Mouse (Mus musculus) brain, embryonic 18.5 days (tissue): ENCODE data around the gene Pde2a.

Source experiments
- DNase-seq: peaks from one replicate; pipeline ENCODE4 v3.0.0-alpha.2; 2012; ENCODE audit warnings: low read depth, low spot score

The Pde2a gene

DNA sequence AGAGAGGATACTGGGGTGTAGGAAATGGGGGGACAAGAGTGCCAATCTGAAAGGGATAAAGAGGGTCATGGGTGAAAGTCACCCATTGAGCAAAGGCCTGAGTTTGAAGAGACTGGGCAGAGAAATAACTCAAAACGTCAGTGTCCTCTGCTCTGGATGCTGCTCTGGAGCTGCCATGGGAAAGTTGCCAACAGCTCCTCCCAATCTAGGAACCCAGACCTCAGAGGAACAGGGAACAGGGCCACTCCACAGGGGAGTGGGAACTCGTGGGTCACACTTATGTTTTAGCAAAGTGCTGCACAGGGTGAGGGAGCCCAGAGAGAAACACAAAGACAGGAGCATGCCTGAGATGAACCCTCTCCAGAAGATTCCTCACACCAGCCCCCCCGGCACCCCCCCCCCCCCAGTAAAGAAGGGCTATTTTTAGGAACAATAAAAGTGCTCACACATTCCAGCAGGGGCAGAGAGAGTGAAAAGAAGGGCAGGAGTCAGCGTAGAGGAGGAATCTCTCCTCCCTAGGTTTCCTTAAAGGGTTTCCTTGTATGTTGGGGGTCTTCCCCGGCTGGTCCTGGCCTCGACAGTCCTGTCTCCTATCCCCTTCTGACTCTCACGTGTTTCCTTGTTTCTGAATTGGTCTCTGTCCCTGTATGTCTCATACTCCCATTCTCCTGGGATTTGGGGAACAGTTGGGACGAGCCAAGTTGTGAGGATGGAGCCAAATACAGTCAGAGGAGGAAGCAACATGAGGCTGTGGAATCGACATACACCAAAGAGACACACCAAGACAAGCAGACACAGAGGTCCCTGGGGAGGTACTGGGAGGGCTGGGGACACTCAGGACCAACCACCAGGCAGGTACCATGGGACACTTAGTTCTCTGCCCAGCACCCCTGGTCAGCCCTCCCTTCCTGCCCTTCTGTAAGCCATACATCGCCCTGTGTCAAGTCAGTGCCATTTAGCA is 51.4 kb downstream of the Pde2a start:
- no peak for DNase-seq

DNA sequence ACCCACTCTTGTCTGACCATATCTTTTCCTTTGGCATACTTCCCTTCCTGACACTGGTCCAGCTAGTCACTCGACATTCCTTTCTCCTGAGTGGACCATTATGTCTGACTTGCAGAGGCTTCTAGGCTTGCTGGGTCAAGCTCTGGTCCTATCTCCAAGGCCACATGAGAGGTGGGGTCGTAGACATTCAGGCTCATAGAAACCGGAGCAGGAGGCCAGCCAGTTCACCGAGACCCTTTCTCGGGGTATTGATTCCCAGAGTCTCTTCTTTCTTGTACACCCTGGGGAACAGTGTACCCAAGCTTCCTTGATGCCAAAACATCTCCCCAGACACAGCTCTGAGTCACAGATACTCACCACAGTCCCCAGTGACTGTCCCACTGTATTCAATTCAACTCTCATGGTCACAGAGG is 52.9 kb downstream of the Pde2a start:
- no peak for DNase-seq

DNA sequence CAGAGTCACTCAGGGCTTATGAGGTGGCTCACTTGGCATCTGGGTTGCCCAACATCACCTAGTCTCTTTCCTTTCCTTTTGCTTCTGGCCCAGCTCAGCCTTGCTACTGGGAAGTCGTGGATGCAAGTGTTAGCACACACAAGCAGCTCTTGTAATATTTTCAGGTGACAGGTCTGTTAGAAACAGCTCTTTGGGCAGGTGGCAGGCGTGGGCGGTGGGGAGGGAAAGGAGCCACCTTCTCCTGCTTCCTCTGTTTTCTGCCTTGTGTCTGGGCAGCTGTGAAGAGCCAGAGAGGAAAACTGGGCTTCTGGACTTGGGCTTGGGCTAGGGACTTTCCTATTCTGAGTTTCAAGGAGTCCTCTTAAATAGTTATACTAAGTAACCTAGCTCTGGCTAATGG is 54.5 kb downstream of the Pde2a start:
- DNase-seq = no peak

DNA sequence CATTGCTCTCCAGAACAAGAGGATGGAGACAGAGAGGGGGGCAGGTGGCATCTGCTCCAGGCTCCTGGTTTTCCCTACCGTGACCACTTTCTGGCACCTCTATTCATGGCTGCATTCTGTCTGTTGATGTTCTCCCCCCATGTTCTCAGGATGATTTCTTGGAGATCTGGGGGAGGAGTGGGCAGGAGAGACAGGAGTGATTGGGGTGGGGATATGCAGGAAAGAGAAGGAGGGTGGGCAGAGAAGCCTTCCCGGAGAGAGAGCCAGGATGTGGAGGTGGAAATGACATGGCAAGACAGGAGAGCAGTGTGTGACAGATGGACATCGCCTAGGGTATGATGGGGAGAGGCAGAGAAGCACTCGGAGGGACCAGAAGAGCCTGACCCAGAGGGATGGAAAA is 55.0 kb downstream of the Pde2a start:
- no peak for DNase-seq

DNA sequence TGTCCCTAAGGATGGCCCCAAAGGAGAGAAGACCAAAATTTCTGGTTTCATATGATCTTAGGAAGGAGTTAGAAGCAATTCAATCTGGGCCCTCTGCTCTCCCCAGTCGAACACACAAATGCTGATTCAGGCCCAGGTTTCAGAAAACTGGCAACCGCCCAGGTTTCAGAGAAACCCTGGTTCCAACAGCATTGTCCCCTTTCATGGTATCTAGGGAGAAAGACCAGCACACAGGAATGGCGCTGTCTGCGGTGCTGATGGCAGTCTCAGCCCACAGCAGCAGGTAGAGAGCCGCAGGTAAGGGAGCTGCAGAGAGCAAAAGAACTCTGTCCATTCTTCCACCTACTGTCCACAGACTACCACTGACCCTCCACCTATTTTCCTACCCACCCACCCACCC is 55.7 kb downstream of the Pde2a start:
- DNase-seq = no peak

DNA sequence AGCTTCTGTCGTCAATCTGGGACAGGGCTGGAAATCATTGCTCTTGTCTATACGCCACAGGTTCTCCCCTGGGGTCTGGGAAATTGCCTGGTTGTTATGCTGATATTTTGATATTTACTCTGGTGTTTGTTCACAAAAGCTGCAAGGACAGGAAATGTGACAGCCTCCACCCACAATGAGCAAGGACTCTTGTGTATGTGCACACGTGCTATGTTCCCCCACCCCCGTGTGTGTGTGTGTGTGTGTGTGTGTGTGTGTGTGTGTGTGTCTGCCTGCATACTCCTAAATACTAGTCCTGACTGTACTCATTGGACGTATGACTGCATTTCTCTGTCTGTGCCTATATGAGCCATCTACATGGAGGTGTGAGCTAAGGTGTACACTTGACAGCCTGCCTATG is 56.6 kb downstream of the Pde2a start:
- DNase-seq = no peak

DNA sequence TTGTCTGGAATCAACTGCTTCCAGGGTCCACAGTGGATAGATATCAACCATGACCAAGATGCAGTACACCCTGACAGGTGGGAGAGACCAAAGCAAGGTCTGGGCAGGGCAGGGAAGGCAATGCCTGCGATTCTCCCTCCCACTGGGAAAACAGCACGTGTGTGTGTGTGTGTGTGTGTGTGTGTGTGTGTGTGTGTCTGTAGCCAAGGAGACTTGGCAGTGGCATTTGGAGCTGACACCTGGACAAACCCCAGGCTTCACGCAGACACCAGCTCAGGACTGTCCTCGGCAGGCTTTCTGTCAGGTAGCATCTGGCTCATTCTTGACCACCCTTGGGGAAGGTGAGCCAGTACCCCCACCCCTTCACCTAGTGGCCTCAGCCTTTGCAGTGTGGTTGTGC is 58.4 kb downstream of the Pde2a start:
- DNase-seq = no peak

DNA sequence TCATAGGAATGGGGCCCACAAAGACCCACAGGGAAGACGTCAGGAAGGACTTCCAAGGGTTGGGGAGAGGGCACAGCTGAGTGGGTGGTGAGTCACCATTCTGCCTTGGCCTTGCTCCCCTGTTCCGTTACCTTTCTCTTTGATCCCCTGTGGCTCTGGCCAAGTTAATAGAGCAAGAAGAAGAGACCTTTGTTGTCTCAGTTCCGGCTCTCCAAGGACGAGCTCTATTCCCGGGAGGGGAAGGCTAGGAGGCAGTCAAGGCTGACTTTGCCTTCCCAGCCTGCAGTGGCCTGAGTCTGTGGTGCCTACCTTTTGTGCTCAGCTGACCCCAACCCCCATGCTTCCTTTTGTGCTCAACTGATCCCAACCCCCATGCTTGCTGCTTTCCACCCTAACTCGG is 59.2 kb downstream of the Pde2a start:
- no peak for DNase-seq

DNA sequence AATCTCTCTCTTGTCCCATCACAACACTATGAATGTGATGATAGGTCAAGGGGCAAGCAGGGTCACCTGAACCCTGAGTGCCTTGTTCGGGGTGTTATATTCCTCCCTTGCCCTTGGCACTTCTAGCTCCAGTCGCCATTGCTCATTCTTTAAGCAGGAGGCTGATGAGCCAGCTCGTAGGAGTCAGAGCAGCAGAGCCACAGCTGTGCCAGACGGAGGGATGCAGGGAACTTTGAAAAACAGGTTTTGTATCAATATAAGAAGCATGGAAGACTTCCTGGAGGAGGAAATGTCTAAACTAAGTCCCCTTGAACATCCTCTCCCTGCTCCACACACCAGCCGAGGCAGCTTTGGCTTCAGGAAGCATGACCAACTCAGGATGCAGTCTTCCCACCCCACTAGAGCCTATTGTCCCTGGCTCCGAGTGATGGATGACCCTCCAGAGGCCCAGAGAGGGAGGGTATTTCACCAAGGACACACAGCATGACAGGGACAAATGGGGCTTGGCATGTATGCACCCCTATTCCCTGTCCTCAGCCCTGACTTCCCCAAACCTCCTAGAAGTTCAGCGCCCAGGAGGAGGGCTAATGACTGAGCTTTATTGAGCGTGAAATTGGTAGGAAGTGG is 60.5 kb downstream of the Pde2a start:
- DNase-seq = no peak

DNA sequence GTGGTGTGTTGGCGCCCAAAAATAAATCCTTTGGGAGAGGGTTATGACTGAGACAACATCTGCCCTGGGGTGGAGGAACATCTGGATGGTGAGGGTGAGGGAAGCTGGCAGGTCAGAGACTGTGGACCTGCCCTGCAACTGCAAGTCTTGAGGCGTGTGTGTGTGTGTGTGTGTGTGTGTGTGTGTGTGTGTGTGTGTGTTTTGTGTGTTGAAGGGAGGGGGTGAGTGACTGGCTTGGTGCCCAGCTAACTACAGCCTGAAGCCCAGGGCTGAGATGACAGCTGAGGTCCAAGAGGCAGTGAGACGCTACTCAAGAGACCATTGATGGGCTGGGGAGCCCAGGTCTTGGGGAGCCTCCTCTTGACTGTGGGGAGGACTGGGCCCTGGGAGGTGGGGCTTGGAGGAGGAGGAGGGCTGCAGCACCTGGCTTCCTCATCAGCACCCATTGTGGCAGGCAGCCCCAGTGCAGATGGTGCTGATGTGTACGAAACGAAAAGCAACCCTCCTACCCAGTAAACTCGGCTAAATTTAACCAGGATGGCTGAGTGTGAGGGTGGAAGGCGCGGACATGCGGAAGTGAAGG is 61.1 kb downstream of the Pde2a start:
- no peak for DNase-seq

DNA sequence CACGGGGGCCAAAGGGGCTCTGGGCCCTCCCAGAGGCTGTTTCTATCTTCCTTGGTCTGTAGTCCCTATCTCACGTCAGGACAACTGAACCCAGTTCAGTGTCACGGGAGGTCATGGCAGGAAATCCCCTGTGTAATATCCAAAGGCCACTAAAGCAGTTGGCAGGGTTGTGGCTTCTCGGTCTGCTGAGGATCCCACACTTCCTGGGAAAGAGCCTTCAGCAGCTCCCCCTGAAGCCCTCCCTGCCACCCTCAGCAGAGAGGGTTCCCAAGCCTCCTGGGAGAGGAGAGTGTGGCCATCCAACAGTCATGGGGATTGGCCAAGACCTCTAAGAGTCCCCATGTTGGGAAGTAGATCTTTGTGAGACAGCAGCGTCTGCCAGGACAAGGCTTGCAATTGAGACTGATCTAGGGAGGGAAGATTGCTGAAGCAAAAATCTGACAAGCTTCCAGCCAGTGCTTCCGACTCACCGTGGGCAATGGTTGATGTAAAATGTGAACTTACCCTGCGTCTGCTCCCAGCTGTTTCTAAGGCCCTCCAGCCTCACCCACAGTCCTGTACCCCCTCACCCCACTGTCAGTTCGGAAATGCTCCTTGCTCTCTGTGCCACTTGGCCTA is 62.1 kb downstream of the Pde2a start:
- DNase-seq = no peak

DNA sequence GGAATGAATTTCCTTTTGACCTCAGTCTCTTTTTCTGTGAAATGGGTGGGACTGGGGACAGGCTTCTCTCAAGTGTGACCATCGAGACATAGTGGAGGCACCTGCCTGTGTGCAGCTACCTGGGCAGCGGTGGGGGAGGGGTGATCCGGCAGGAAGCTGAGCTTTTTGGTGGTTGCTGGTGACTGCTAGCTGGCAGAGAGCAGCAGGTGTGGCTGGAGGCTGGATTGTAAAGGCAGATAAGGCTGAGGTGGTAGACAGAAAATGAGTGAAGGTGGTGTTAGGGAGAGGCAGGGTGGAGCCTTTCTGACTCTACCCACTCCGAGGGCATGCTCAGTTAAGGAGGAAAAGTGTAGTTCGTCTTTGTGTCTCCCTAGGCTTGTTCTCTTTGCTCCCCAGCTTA is 65.6 kb downstream of the Pde2a start:
- DNase-seq = no peak

DNA sequence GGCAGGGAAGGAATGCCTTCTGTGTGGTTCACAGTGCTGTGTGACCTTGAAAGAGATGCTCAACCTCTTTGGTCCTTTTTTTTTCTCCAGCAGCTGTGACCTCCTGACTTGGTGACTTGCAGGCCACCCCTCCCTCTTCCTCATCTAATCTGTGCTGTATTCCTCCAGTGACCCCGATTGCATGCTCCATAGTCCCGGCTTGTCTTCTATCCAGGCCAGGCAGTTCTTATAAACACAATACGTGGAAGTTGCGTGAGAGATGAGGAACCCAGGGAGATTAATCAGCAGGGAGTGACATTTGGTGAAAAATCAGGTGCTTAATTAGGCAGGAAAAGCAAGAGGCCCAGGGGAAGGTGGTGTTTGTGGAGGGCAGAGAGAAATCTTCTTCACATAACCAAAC is 69.5 kb downstream of the Pde2a start:
- DNase-seq = no peak

DNA sequence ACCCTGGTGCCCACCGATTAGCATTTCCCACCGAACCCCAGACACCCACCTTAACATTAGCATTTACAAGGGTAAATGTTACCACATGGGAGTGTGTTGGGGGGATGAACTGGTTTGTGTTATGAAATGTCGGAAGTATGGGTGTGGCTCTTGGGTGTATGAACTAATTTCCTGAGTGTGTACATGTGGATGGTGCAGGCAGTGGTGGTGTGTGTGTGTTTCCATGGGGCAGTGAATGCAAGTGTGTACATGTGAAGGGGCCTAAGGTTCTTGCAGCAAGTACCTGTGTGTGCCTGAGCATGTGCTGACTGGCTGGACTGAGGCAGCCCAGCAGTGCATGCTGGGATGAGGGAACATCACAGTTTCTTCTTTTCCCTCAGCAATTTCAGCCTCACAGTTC is 76.9 kb downstream of the Pde2a start:
- DNase-seq = no peak

DNA sequence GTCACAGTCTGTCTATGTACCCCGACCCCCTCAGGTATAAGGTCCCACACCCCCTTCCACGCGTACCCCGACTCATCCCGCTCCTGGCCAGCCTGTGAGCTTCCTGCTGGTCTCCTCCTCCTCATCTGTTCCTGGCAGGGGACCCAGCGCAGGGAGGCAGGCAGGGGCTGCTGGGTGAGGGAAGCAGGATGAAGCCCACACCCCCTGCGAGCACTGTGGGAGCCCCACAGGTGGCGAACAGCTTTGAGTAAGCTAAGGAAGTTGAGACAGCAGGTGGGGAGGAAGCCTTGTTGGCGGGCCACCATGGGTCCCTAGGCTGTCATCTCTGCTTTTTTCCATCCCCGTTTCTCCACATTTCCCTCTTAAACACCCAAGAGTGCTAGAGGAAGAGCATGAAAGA is 77.8 kb downstream of the Pde2a start:
- DNase-seq = no peak

DNA sequence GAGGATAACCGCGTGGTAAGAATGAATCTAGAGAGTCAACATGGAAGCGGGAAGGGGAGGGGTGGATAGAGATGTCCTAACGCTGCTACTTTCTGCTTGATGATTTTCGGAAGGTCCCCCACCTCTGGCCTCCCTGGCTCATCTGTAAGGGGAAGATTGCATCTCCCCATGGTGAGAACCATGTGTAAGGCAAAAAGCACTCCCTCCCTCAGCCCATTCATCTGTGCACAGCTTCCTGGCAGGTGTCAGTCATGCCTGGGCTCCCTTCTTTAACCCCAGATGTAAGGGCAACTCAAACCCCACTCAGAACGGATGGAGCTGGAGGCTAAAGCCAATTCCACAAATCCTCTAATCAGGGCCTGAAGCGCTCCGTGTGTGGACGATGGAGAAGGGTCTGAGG is 78.2 kb downstream of the Pde2a start:
- no peak for DNase-seq

DNA sequence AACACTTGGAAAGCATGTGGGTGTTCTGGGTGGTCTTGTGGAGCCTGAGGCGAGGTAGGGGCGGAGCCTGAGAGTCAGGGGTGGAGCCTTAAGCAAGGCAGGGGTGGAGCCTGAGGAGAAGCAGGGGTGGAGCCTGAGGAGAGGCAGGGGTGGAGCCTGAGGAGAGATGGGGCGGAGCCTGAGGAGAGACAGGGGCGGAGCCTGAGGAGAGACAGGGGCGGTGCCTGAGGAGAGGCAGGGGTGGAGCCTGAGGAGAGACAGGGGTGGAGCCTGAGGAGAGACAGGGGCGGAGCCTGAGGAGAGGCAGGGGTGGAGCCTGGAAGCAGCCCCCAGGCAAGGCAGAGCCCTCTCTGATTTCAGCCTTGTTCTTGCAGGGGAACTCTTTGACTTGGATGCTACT is 79.7 kb downstream of the Pde2a start:
- no peak for DNase-seq

DNA sequence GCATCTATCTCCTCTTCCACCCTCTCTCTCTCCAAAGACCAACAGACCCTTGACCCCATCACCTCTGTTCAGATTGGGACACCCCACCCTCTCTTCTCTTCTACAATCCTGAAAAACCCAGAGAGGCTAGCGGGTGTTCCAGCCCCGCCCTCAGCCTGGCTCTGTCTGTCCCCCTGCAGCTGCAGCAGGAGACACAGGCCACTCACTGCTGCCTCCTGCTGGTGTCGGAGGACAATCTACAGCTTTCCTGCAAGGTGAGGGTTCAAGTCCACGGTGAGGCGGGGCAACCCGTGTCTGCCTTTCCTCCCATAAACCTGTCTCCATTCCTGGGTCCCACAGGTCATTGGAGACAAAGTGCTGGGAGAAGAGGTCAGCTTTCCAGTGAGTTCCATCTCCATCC is 80.2 kb downstream of the Pde2a start:
- DNase-seq = no peak

DNA sequence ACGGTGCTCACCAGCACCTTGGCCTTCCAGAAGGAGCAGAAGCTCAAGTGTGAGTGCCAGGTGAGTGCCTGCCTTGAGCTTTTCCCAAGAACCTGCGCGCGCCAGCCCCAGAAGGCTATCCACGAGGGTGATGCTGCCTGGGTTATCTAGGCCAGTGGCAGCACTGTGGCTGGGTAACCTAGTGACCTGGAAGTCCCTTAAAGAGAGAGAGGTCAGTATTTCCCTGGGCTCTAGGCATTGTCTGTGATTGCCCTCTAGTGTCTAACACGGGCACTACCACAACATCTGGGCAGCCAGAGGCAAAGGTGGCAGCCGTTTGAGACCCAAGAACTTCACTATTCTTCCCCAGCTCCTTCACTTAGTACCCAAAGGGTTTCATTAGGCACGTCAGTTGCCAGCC is 81.9 kb downstream of the Pde2a start:
- no peak for DNase-seq

DNA sequence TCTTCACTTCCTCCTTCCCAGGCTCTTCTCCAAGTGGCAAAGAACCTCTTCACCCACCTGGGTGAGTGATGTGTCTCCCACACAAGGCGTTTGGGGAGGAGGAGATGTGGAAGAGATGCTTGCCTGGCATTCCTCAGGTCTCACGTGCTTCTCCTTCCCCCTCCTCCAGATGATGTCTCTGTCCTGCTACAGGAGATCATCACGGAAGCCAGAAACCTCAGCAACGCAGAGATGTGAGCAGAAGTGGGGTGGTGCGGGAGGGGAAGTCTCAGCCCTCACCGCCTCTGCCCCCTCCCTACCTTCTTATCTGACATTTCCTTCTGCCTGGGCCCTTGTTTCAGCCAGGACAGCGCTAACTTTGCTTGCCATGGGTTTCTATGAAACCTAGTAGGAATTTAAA is 82.3 kb downstream of the Pde2a start:
- DNase-seq = no peak

DNA sequence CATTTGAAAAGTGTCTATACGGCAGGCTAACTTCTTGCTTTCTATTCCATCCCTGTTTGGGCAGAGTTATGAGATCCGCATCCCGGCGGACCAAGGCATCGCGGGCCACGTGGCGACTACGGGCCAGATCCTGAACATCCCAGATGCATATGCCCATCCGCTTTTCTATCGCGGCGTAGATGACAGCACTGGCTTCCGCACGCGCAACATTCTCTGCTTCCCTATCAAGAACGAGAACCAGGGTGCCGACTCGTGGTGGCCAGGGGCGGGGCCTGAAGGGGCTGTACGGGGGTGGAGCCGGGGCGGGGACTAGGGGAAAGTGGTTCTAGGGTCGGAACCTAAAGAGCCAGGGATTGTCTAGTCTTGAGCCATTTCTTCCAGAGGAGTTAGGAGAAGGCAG is 83.0 kb downstream of the Pde2a start:
- DNase-seq = no peak

DNA sequence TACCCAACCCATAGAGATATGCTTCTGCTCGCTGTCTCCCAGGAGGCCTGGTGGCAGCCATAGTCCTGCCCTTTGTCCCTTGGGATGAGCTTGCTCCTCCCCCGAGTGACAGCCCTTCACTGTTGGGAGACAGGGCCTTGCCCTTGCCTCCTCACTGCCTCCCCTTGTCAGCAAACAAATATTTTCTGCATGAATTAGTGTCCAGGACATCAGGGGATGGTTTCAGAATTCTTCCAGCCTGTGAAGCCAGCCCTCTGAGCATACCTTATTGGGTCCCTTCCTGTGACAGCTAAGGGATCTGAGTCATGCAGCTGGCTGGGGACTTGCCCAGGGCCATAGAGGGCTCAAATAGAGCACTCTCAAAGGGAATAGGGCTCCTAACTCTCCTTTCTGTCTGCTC is 87.7 kb downstream of the Pde2a start:
- no peak for DNase-seq

DNA sequence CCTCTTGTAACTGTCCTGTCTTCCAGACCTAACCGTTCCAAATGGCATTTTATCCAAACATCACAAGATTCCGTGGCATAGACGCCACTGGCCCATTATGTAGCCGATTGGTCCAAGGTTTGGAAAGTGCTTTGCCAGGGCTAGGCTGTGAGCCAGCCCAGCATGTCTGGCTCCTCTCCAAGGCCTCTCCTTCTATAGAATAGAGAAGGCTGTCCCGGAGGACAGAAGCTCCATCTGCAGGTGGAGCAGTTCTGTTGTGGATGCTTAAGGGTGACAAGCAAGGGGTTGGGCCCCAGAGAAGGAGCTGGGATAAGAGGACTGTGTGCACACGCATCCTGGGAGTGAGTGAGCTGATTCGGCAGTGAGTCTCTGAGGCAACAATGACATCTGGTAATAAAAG is 92.2 kb downstream of the Pde2a start:
- no peak for DNase-seq
